Mouse (Mus musculus) MEL (cell line): ENCODE measurements around the gene Vamp2. TPM values are rescaled to one million over a fixed set of nuclear protein-coding genes. Genes with fewer than 3 reads are reported as not detected.

Source experiments
- DNase-seq: peaks from one replicate; pipeline ENCODE4 v3.0.0; 2011; ENCODE audit warnings: low read depth, low spot score
- H3K27ac ChIP-seq: 2 replicates; pipeline ENCODE4 v1.5.1; 2012; ENCODE audit warnings: low read depth, mild to moderate bottlenecking, control low read depth, low read length, moderate library complexity; ENCODE audit not compliant: control insufficient read depth
- H3K27me3 ChIP-seq, 2 experiments: fragments of 150-350 bp in 1 of 2; sonication (generic) in 1 of 2; 2 replicates each; pipeline ENCODE4 v1.6.1; 2012; ENCODE audit warnings: low read length in 2 of 2, mild to moderate bottlenecking in 2 of 2, improper control_type of control experiment in 1 of 2, moderate library complexity in 1 of 2; ENCODE audit not compliant: insufficient read depth in 2 of 2, control insufficient read depth in 1 of 2
- H3K36me3 ChIP-seq, 2 experiments: 2 replicates each; pipeline ENCODE4 v1.6.1; 2012 to 2014; ENCODE audit warnings: low read length in 2 of 2, improper control_type of control experiment in 1 of 2, inconsistent platforms in 1 of 2, mild to moderate bottlenecking in 1 of 2; ENCODE audit not compliant: insufficient read depth in 2 of 2, control insufficient read depth in 1 of 2
- H3K4me1 ChIP-seq, 2 experiments: fragments of 150-350 bp in 1 of 2; sonication (generic) in 1 of 2; 2 replicates each; pipeline ENCODE4 v1.6.1; 2012; ENCODE audit warnings: low read length in 2 of 2, improper control_type of control experiment in 1 of 2, mild to moderate bottlenecking in 1 of 2; ENCODE audit not compliant: insufficient read depth in 2 of 2, control insufficient read depth in 1 of 2
- H3K4me3 ChIP-seq, 2 experiments: fragments of 150-350 bp in 1 of 2; sonication (generic) in 1 of 2; 2 replicates each; pipeline ENCODE4 v1.5.1; 2012; ENCODE audit warnings: low read depth in 2 of 2, low read length in 2 of 2, mild to moderate bottlenecking in 2 of 2, moderate library complexity in 2 of 2, control low read depth in 1 of 2, improper control_type of control experiment in 1 of 2; ENCODE audit not compliant: control insufficient read depth in 1 of 2, insufficient read depth in 1 of 2
- H3K79me2 ChIP-seq: 2 replicates; pipeline ENCODE4 v1.6.1; 2012; ENCODE audit warnings: mild to moderate bottlenecking, low read length, moderate library complexity; ENCODE audit not compliant: control insufficient read depth, poor library complexity, insufficient read depth
- H3K9ac ChIP-seq: 2 replicates; pipeline ENCODE4 v1.6.1; 2012; ENCODE audit warnings: low read depth, mild to moderate bottlenecking, control low read depth, low read length, moderate library complexity; ENCODE audit not compliant: control insufficient read depth, poor library complexity, severe bottlenecking
- H3K9me3 ChIP-seq: fragments of 150-350 bp; sonication (generic); replicated peaks from 2 replicates; pipeline ENCODE4 v1.6.1; 2012; ENCODE audit warnings: mild to moderate bottlenecking, low read length, improper control_type of control experiment, moderate library complexity; ENCODE audit not compliant: insufficient read depth
- BHLHE40 ChIP-seq: IDR thresholded peaks from 2 replicates; pipeline ENCODE4 v1.6.1; 2012; ENCODE audit warnings: low read depth, mild to moderate bottlenecking, inconsistent platforms, low read length, improper control_type of control experiment, borderline replicate concordance
- CTCF ChIP-seq, 3 experiments: IDR thresholded peaks in 2 of 3; conservative IDR thresholded peaks in 1 of 3; 2 replicates each; pipeline ENCODE4 v1.5.1; 2011 to 2012; ENCODE audit warnings: low read length in 3 of 3, low read depth in 2 of 3, mild to moderate bottlenecking in 2 of 3, improper control_type of control experiment in 1 of 3, inconsistent platforms in 1 of 3, mixed read lengths in 1 of 3, moderate library complexity in 1 of 3; ENCODE audit not compliant: control insufficient read depth in 1 of 3, insufficient read depth in 1 of 3, poor library complexity in 1 of 3, severe bottlenecking in 1 of 3
- E2F4 ChIP-seq: IDR thresholded peaks from 2 replicates; pipeline ENCODE4 v1.6.1; 2011; ENCODE audit warnings: low read depth, low read length, improper control_type of control experiment, borderline replicate concordance
- JUND ChIP-seq: IDR thresholded peaks from 2 replicates; pipeline ENCODE4 v1.6.1; 2011; ENCODE audit warnings: low read depth, mild to moderate bottlenecking, improper control_type of control experiment, low read length
- KAT2A ChIP-seq: conservative IDR thresholded peaks from 2 replicates; pipeline ENCODE4 v1.6.1; 2012; ENCODE audit warnings: low read depth, low read length, improper control_type of control experiment, inconsistent platforms
- MAFK ChIP-seq: IDR thresholded peaks from 2 replicates; pipeline ENCODE4 v1.6.1; 2011; ENCODE audit warnings: low read depth, mild to moderate bottlenecking, low read length, improper control_type of control experiment, borderline replicate concordance
- MAX ChIP-seq: IDR thresholded peaks from 2 replicates; pipeline ENCODE4 v1.6.1; 2011; ENCODE audit warnings: low read length, improper control_type of control experiment
- MAZ ChIP-seq: IDR thresholded peaks from 2 replicates; pipeline ENCODE4 v1.6.1; 2012; ENCODE audit warnings: low read depth, mild to moderate bottlenecking, inconsistent platforms, low read length, improper control_type of control experiment
- MEF2A ChIP-seq: IDR thresholded peaks from 2 replicates; pipeline ENCODE4 v1.6.1; 2014; ENCODE audit warnings: low read depth, mild to moderate bottlenecking, inconsistent platforms, low read length, improper control_type of control experiment; ENCODE audit not compliant: poor library complexity, insufficient replicate concordance, severe bottlenecking; ENCODE audit errors: extremely low read depth
- MXI1 ChIP-seq: IDR thresholded peaks from 2 replicates; pipeline ENCODE4 v1.6.1; 2011; ENCODE audit warnings: mild to moderate bottlenecking, low read depth, low read length, improper control_type of control experiment
- MYB ChIP-seq: IDR thresholded peaks from 2 replicates; pipeline ENCODE4 v1.6.1; 2011; ENCODE audit warnings: mild to moderate bottlenecking, low read depth, low read length, improper control_type of control experiment
- MYC ChIP-seq: IDR thresholded peaks from 2 replicates; pipeline ENCODE4 v1.6.1; 2011; ENCODE audit warnings: low read depth, mild to moderate bottlenecking, low read length, improper control_type of control experiment, moderate library complexity
- POLR2AphosphoS5 ChIP-seq: IDR thresholded peaks from 2 replicates; pipeline ENCODE4 v1.6.1; 2012; ENCODE audit warnings: low read depth, borderline replicate concordance, mild to moderate bottlenecking, inconsistent platforms, low read length, moderate library complexity, mixed read lengths
- RAD21 ChIP-seq: IDR thresholded peaks from 2 replicates; pipeline ENCODE4 v1.6.1; 2011; ENCODE audit warnings: mild to moderate bottlenecking, low read depth, low read length, improper control_type of control experiment
- RCOR1 ChIP-seq: IDR thresholded peaks from 2 replicates; pipeline ENCODE4 v1.6.1; 2012; ENCODE audit warnings: low read depth, mild to moderate bottlenecking, inconsistent platforms, low read length, improper control_type of control experiment
- SMC3 ChIP-seq: IDR thresholded peaks from 2 replicates; pipeline ENCODE4 v1.6.1; 2011; ENCODE audit warnings: low read depth, low read length, improper control_type of control experiment
- TAL1 ChIP-seq: IDR thresholded peaks from 2 replicates; pipeline ENCODE4 v1.6.1; 2012; ENCODE audit warnings: mild to moderate bottlenecking, inconsistent platforms, low read length, moderate library complexity, mixed read lengths
- TBP ChIP-seq: IDR thresholded peaks from 2 replicates; pipeline ENCODE4 v1.8.0; 2011; ENCODE audit warnings: low read depth, low read length, improper control_type of control experiment
- TCF12 ChIP-seq: IDR thresholded peaks from 2 replicates; pipeline ENCODE4 v1.6.1; 2014; ENCODE audit warnings: low read depth, mild to moderate bottlenecking, inconsistent platforms, low read length, improper control_type of control experiment, moderate library complexity
- UBTF ChIP-seq: IDR thresholded peaks from 2 replicates; pipeline ENCODE4 v1.6.1; 2012; ENCODE audit warnings: low read depth, mild to moderate bottlenecking, inconsistent platforms, low read length, improper control_type of control experiment, moderate library complexity, borderline replicate concordance; ENCODE audit not compliant: insufficient read depth
- USF2 ChIP-seq, 2 experiments: IDR thresholded peaks; 2 replicates each; pipeline ENCODE4 v1.6.1; 2011 to 2012; ENCODE audit warnings: improper control_type of control experiment in 2 of 2, low read length in 2 of 2, borderline replicate concordance in 1 of 2, inconsistent platforms in 1 of 2, low read depth in 1 of 2, mild to moderate bottlenecking in 1 of 2; ENCODE audit not compliant: insufficient read depth in 1 of 2
- ZC3H11A ChIP-seq: IDR thresholded peaks from 2 replicates; pipeline ENCODE4 v1.6.1; 2012; ENCODE audit warnings: low read depth, mild to moderate bottlenecking, inconsistent platforms, low read length, improper control_type of control experiment
- ZKSCAN1 ChIP-seq: IDR thresholded peaks from 2 replicates; pipeline ENCODE4 v1.6.1; 2012; ENCODE audit warnings: low read depth, mild to moderate bottlenecking, inconsistent platforms, low read length, improper control_type of control experiment, moderate library complexity
- ZMIZ1 ChIP-seq: IDR thresholded peaks from 2 replicates; pipeline ENCODE4 v1.6.1; 2012; ENCODE audit warnings: low read depth, mild to moderate bottlenecking, inconsistent platforms, low read length, improper control_type of control experiment, moderate library complexity
- polyA plus RNA-seq, 2 experiments: library from polyadenylated mRNA; stranded (reverse) in 1 of 2; unstranded in 1 of 2; fragments of >175 nt in 1 of 2; fragments of >200 nt in 1 of 2; gene quantifications; 2 replicates each; pipeline versions ENCODE4 v1.2.1 to v1.2.4; 2012; ENCODE audit warnings: low replicate concordance in 2 of 2, low read depth in 1 of 2; ENCODE audit not compliant: insufficient read length in 2 of 2, insufficient read depth in 1 of 2, missing spikeins in 1 of 2
- total RNA-seq: library from RNA; depleted of rRNA; stranded (reverse); fragments of 300-350 nt; gene quantifications from 2 replicates; pipeline ENCODE4 v1.2.3, GENCODE M21; 2012

The Vamp2 gene
- total and polyA plus RNA-seq, 3 experiments = 3.3 to 28.9 TPM; not detected in 1

- TF ChIP-seq ZMIZ1 (no peak), TAL1 (no peak), MAX (no peak), E2F4 (no peak), TCF12 (no peak), MEF2A (no peak), RAD21 (no peak), USF2 (IDR thresholded peaks at IDR 0.05; ENCODE audit: borderline replicate concordance in 1 of 2, insufficient read depth in 1 of 2, low read depth in 1 of 2, low read length in 2 of 2) (no peak)
- TF ChIP-seq, all 39 proteins: peak for 0
- peaks cover 0 to 3% of the 10 kb centered on the region in 2 experiments; a peak in 1 of 4 replicates for H3K36me3 ChIP-seq
- no peak overlapping the region for H3K4me3 ChIP-seq
- H3K9me3 ChIP-seq = no peaks in the 10 kb centered on the region
- no peaks in the 10 kb centered on the region; a peak in 3 of 4 replicates for H3K27me3 ChIP-seq
- DNase-seq = no peak
- H3K27ac ChIP-seq = no peak overlapping the region
- no peaks in the 10 kb centered on the region for H3K79me2 ChIP-seq
- no peak overlapping the region for H3K9ac ChIP-seq
- H3K4me1 ChIP-seq = peaks cover 0 to 12% of the 10 kb centered on the region in 2 experiments; a peak in 3 of 4 replicates
Measured at GRCm38 (mm10) chr11:69081613-69082012, 6.7 kb upstream of the Vamp2 start.

- H3K9ac ChIP-seq = no peak overlapping the region
- H3K27ac ChIP-seq = no peak overlapping the region
- peaks cover 3 to 16% of the 10 kb centered on the region in 2 experiments; a peak in 3 of 4 replicates for H3K4me1 ChIP-seq
- no peaks in the 10 kb centered on the region; a peak in 3 of 4 replicates for H3K27me3 ChIP-seq
- H3K36me3 ChIP-seq = peaks cover 2 to 5% of the 10 kb centered on the region in 2 experiments; a peak in 2 of 4 replicates
- H3K79me2 ChIP-seq = peaks cover 17% of the 10 kb centered on the region
- no peak for TF ChIP-seq ZC3H11A
- no peak for TF ChIP-seq SMC3
- TF ChIP-seq MYB = no peak
- TF ChIP-seq MAZ = no peak
- TF ChIP-seq POLR2AphosphoS5 = no peak
- no peak for TF ChIP-seq RAD21
- no peak for TF ChIP-seq RCOR1
- TF ChIP-seq MXI1 = no peak
- TF ChIP-seq TCF12 = no peak
- no peak for TF ChIP-seq UBTF
- no peak for TF ChIP-seq JUND
- TF ChIP-seq TBP = no peak
- no peak for TF ChIP-seq E2F4
- no peak for TF ChIP-seq ZKSCAN1
- TF ChIP-seq MAFK = no peak
- TF ChIP-seq MYC = no peak
- TF ChIP-seq CTCF (IDR thresholded peaks at IDR 0.05 in 2 of 3, conservative IDR thresholded peaks at IDR 0.05 in 1 of 3; ENCODE audit: control insufficient read depth in 1 of 3, insufficient read depth in 1 of 3, low read depth in 2 of 3, low read length in 3 of 3, poor library complexity in 1 of 3, severe bottlenecking in 1 of 3) = no peak
- no peak for TF ChIP-seq BHLHE40
- TF ChIP-seq KAT2A = no peak
- no peak for DNase-seq
- no peak overlapping the region for H3K4me3 ChIP-seq
- H3K9me3 ChIP-seq = no peaks in the 10 kb centered on the region
Measured at GRCm38 (mm10) chr11:69085608-69086007, 2.7 kb upstream of the Vamp2 start.
